Mouse (Mus musculus) stomach, postnatal 0 days (tissue): Measurements from ENCODE around the gene Fem1b.

ENCODE experiments used
- CTCF ChIP-seq: IDR thresholded peaks from 2 replicates; pipeline ENCODE4 v1.5.1; 2016; ENCODE audit warnings: antibody characterized with exemption, low read depth, mild to moderate bottlenecking, moderate library complexity
- EP300 ChIP-seq: optimal IDR thresholded peaks from 2 replicates; pipeline ENCODE3; 2016; ENCODE audit warnings: antibody characterized with exemption

DNA sequence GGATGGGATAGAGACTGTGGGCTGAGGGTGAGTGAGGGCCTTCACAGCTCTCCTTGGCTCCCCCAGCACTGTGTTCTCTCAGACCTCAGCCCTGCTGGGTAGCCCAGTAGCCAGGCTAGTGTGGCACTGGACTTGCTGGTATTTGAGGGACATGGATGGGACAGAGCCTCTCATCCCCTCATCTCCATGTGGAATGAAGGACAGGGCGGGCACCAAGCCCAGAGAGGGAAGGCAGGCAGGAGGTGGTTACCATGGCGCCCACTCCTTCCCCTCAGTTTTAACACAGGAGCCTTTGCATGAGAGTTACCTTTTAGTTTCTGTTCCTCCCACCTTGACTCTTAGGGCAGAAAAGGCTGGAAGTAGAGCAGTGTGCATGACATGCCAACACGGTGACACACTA, 36.9 kb upstream of the Fem1b start:
- no peak for TF ChIP-seq CTCF
- TF ChIP-seq EP300 = no peak
